Mouse (Mus musculus): Measurements from ENCODE around the gene Tspan32.

DNA sequence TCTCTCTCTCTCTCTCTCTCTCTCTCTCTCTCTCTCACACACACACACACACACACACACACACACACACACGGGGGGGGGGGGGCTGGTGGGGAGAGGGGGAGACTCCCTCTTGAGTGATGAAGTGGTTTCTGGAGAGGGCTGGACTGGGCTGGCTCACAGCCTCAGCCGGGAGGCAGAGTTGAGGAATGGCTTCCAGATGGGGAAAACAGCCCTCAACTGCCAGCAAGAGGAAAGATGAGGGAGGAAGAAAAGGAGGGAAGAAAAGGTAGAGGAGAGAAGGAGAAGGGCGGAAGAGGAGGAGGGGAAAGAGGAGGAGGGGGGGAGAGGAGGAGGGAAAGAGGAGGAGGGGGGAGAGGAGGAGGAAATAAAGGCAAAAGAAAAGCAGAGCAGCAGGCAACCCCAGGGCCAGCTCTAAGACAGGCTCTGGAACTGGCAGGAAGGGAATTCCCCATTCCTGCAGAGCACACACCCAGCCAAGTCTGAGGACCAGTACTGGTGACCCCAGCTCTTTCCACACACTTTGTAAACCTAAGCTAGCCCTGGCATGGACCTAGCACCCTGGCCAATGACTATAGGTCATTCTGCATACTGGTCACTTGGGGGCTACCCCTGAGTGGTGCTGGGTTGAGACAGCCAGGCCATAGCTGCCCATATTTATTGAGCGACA, 4.3 kb downstream of the Tspan32 start:
- no peak for TF ChIP-seq CTCF (conservative IDR thresholded peaks at IDR 0.05; ENCODE audit: low read length)
- no peak for TF ChIP-seq NANOG (IDR thresholded peaks at IDR 0.05; ENCODE audit: borderline replicate concordance, low read length)
